Mouse (Mus musculus) urinary bladder, postnatal 25 days (tissue): ENCODE measurements around the gene Dscaml1.

Experiments used
- DNase-seq: peaks from one replicate; pipeline ENCODE4 v3.0.0; 2022; ENCODE audit warnings: low spot score

The Dscaml1 gene

GRCm38 (mm10) chr9:45507482-45507881 lies 81.1 kb downstream of the Dscaml1 start:
- no peak for DNase-seq

GRCm38 (mm10) chr9:45510806-45511546 lies 84.5 kb downstream of the Dscaml1 start:
- DNase-seq, result no peak

GRCm38 (mm10) chr9:45517993-45518705 lies 91.7 kb downstream of the Dscaml1 start:
- DNase-seq, result no peak

DNA sequence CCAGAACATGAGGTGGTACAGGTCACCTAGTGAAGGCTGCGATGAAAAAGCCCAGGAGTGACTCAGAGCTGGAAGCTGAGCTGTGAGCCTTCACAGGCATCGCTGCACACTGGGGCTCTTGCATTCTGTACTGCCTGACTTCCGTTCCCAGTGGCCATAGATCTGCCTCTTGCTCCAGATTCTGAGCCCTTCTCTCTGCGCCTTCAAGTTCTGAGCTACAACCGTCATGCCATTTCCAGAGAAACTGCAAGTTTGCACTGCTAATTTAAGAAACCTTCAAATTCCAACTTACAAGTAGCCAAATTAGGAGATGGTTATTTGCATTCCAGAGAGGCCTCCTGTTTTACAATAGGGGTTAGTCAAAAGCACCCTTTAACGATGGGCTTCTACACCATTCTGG lies 93.4 kb downstream of the Dscaml1 start:
- no peak for DNase-seq

GRCm38 (mm10) chr9:45522866-45523265 lies 96.4 kb downstream of the Dscaml1 start:
- no peak for DNase-seq

GRCm38 (mm10) chr9:45524505-45524904 lies 98.1 kb downstream of the Dscaml1 start:
- DNase-seq, result no peak

GRCm38 (mm10) chr9:45533253-45533652 lies 106.8 kb downstream of the Dscaml1 start:
- DNase-seq, result no peak

DNA sequence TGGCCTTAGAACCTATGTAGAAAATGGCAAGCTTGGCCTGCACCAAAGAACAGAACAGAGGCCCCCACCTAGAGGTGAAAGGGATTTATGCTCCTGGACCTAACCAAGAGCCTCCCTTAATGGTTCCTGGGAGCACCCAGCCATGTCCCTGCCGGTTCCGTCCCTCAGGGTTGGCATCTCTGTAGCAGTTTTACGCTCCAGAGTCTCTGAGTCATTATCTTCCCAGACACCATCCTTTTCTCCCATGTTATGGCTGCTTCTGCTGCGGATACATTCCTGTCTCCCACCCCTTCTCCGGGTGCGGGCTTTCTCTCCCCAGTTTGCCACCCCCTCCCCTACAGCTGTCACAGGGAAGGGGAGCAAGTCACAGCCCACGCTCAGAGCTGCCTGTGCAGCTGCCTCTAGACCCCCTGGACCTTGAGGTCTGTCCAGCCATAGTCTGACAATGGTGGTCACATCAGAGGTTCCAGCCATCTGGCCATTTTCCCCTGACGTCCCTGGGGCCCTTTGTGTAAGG lies 108.1 kb downstream of the Dscaml1 start:
- no peak for DNase-seq

DNA sequence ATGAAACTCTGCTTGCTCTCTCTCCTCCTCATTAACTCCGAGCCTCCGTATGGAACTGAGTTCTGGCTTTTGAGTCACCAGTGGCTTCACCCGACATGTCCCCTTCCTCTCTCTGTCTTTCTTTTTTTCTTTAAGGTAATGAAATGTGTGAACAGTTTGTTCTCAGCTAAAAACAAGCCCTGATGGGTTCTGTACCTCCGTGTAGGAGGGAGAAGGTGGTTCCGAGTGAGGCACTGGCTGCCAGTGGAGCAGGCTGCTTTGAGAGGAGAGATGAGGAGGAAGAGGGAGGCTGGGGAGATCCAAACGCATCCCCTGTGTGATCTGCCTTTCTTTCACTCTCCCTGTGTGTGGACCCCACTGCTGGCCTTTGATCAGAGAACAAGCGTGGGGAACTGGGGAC lies 111.2 kb downstream of the Dscaml1 start:
- no peak for DNase-seq

DNA sequence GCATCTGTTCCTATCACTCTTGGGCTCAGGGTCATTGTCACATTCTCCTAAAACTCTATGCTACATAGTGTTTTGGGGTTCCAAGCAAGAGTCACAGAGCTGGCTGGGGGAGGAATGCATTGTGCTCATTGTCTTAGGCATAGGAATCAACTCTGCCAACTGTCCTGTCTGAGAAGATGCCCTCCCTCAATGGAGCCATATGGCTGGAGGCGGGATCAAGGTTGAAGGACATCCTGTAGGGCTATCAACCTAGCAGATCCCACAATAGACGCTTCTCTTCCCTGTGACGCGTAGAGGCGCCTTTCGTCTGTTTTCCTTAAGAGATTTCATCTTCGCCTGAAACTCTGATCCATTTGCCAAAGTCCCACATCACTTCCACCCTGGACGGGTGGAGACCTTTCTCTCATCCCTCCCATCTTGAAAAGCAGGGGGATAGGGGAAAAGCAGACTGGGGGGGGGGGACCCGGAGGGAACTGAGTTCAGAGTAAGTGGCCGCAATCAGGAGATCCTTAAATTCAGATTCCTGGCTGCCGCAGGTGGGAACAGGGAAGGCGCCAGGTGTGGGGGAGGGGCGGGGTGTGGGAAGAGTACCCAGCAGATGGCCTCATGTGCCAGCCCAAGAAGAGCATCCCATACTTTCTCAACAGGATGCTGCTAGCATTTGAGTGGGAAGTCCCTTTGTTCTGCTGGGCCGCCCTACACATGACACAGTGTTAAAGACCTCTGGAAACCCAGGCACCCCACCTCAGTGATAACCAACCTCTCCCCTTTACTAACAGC lies 113.0 kb downstream of the Dscaml1 start:
- no peak for DNase-seq

DNA sequence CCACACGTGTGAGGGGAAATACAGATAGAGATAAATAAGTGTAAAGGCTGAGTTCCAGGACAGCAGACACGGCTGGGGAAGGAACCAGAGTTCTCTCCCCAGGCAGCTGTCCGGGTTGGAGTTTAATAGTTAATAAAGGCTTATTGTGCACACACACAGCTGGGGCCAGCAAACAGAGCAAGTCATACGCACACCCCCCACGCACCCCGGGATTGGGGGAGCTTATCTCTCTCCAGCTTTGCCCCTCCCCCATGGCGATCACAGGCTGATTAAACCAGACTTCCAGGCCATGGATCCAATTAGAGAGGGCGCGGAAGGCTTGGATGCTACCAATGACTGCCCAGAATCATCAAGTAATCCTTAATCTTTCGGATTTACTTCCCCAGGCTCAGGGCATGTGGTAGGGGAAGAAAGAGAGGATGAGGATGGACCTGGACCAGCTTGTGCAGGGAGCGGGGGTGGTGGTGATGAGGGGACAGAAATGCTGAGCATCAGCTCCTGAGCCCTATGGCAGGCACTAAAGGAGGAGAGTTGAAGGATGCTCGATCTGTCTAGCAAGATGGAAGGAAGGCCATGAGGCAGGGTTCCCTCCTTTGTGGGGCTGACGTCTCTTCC lies 119.7 kb downstream of the Dscaml1 start:
- no peak for DNase-seq

GRCm38 (mm10) chr9:45546902-45547578 lies 120.6 kb downstream of the Dscaml1 start:
- DNase-seq, result no peak

DNA sequence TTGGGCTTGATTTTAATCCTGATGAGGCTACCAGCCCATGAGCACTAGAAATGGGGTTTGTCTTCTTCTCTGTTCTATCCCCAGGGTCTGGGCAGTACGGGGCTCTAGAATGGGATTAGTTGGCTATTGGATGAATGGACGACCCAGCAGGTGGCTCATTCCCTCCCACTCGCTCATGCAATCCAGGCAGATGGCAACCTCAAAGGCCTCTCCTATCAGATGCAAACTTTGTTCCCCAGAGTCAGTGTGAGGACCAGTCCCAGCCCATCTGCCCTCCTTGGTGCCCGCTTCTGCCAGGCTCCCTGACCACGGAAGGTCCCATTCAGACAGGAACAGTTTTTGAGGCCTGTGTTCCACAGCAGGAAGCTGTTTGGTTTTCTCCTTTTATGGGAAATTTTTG lies 123.4 kb downstream of the Dscaml1 start:
- DNase-seq, result no peak

- DNase-seq, result no peak
Measured at GRCm38 (mm10) chr9:45550210-45550609, 123.8 kb downstream of the Dscaml1 start.

GRCm38 (mm10) chr9:45550662-45551061 lies 124.2 kb downstream of the Dscaml1 start:
- no peak for DNase-seq

DNA sequence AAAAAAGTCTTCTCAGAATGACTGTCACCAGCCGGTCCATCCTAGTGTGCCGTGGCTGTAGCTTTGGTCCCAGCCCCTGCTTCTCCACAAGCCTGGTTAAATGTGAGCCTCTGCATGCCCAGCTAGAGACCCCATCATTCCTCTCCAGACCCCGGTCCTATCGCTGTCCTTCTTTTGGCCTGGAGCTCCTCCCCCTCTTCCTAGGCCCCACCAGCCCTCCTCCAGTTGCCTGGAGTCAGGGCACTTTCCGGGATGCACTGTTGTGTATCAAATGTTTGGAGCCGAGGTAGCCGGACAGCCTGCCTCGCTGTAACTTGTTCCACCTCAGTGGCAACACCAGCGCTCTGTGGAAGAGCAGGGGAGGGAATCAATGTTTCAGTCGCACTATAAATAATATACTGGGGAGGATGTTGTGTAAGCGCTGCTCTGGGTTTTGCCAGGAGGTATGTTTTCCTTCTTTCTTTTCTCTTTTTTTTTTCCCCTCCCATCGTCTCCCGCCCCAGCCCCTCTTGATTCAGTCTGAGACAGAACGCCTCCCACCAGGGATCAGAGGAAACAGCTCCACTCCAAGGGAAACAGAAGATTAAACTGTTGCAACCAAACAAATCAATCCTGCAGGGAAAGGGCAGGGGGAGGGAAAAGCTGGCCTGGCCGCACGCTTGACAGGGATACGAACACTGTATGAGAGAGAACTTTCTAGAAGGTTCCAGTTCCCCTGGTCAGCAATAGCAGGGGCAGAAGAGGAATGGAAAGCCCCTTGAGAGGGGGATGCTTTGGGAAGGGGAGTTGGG lies 128.8 kb downstream of the Dscaml1 start:
- DNase-seq, result no peak

DNA sequence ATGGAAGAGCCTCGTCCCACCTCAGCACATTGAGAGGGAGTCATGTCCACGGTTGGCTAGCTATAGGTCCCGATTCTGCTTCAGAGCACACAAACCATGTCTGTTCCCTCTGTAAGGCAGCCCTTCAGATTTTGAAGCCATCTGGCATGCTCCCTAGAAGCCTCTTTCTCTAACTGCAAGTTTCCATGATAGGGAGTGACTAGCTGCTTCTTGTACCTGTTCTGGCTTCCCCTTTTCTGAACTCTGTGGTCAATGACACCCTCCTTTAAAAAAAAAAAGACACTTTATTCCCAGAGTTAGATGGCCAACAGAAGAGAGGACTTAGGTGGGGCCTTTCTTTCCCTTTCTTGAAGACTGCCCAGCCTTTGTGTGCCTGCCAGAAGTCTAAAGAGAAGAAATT lies 130.5 kb downstream of the Dscaml1 start:
- no peak for DNase-seq

- no peak for DNase-seq
Measured at GRCm38 (mm10) chr9:45560987-45561386, 134.6 kb downstream of the Dscaml1 start.

GRCm38 (mm10) chr9:45566843-45567578 lies 140.6 kb downstream of the Dscaml1 start:
- no peak for DNase-seq

- no peak for DNase-seq
Measured at GRCm38 (mm10) chr9:45569680-45570079, 143.3 kb downstream of the Dscaml1 start.
